Mouse (Mus musculus): ENCODE measurements around the gene Id2.

- TF ChIP-seq CTCF (IDR thresholded peaks at IDR 0.05; ENCODE audit: low read depth, low read length) (no peak), POLR2A (IDR thresholded peaks at IDR 0.05; ENCODE audit: extremely low read depth, insufficient read depth, low read length) (no peak)
These were observed 21.0 kb upstream of the Id2 start for GRCm38 (mm10) chr12:25117856-25118511.

Measured in liver, adult 2 months (tissue).